Mouse (Mus musculus) brain, adult 2 months (tissue): ENCODE measurements at regions not wholly inside any gene's neighbourhood (a gene's known extent, or its start where the extent isn't known, plus 50 kb on each side); places are given as distances from the start of the nearest gene placed in this dataset.
A peak's percentile ranks its signal among the peaks of the same experiment; 100 is the strongest.

Experiments
- DNase-seq: peaks from one replicate; pipeline ENCODE4 v3.0.0; 2011; ENCODE audit warnings: low read depth, low spot score

- DNase-seq: no peak
Measured at GRCm38 (mm10) chr9:47909051-47909450, 252.8 kb upstream of the Nxpe4 start.

GRCm38 (mm10) chr9:47910501-47910906 lies 251.3 kb upstream of the Nxpe4 start:
- DNase-seq: peak; percentile 85

GRCm38 (mm10) chr9:47912823-47913222 lies 249.0 kb upstream of the Nxpe4 start:
- no peak for DNase-seq

GRCm38 (mm10) chr9:47935299-47935698 lies 226.5 kb upstream of the Nxpe4 start:
- no peak for DNase-seq

- DNase-seq: no peak
Measured at GRCm38 (mm10) chr9:47935957-47936457, 225.8 kb upstream of the Nxpe4 start.

- DNase-seq: no peak
Measured at GRCm38 (mm10) chr9:47938941-47939710, 222.7 kb upstream of the Nxpe4 start.

GRCm38 (mm10) chr9:47942761-47943583 lies 218.9 kb upstream of the Nxpe4 start:
- peak; percentile 66 for DNase-seq

GRCm38 (mm10) chr9:47946226-47946625 lies 215.6 kb upstream of the Nxpe4 start:
- DNase-seq: no peak

GRCm38 (mm10) chr9:47957881-47958280 lies 203.9 kb upstream of the Nxpe4 start:
- peak; percentile 82 for DNase-seq

- DNase-seq: no peak
Measured at GRCm38 (mm10) chr9:47958861-47959260, 203.0 kb upstream of the Nxpe4 start.

GRCm38 (mm10) chr9:47961176-47961575 lies 200.6 kb upstream of the Nxpe4 start:
- no peak for DNase-seq

- no peak for DNase-seq
Measured at GRCm38 (mm10) chr9:47962161-47962560, 199.7 kb upstream of the Nxpe4 start.

GRCm38 (mm10) chr9:47962589-47962988 lies 199.2 kb upstream of the Nxpe4 start:
- DNase-seq: no peak

GRCm38 (mm10) chr9:47973130-47973529 lies 188.7 kb upstream of the Nxpe4 start:
- no peak for DNase-seq

- DNase-seq: peak; percentile 44
Measured at GRCm38 (mm10) chr9:47985356-47986111, 176.3 kb upstream of the Nxpe4 start.

GRCm38 (mm10) chr9:47987266-47987665 lies 174.6 kb upstream of the Nxpe4 start:
- no peak for DNase-seq

- DNase-seq: peak; percentile 45
Measured at GRCm38 (mm10) chr9:47994671-47995070, 167.2 kb upstream of the Nxpe4 start.

GRCm38 (mm10) chr9:47999632-48000031 lies 162.2 kb upstream of the Nxpe4 start:
- peak; percentile 53 for DNase-seq

GRCm38 (mm10) chr9:48029021-48029420 lies 132.8 kb upstream of the Nxpe4 start:
- DNase-seq: peak; percentile 79

- DNase-seq: peak; percentile 52
Measured at GRCm38 (mm10) chr9:48030839-48031238, 131.0 kb upstream of the Nxpe4 start.

GRCm38 (mm10) chr9:48035959-48036358 lies 125.9 kb upstream of the Nxpe4 start:
- DNase-seq: peak; percentile 68

- DNase-seq: no peak
Measured at GRCm38 (mm10) chr9:48044826-48045225, 117.0 kb upstream of the Nxpe4 start.
